Mouse (Mus musculus) telencephalon, adult 2 months (tissue): Measurements from ENCODE around the gene Plin3.
"Not testable (repeated sequence)": the region's sequence is repeated elsewhere in the genome, so short reads cannot be mapped to it uniquely, and the experiment has no call there.

Source experiments
- DNase-seq: peaks from one replicate; pipeline ENCODE4 v3.0.0-alpha.2; 2011; ENCODE audit warnings: low read depth, low spot score

Gene Plin3

GRCm38 (mm10) chr17:56275842-56276480 is 16.7 kb downstream of the Plin3 start:
- no peak for DNase-seq

DNA sequence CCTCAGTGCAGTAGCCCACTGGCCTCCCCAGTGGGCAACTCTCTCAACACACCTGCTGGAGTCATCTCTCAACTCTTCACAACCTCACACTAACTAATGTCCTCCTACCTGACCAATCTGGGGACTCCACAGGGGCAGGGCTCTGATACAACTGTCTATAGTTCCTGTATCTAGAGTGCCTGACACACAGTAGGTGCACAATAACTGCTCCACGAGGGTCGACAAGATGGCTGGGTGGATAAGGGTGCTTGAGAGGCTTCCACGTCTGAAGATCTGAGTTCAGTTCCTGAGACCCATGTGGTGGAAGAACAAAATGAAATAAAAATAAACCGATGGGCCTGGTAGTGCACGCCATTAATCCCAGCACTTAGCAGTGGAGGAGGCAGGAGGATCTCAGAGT is 18.7 kb downstream of the Plin3 start:
- no peak for DNase-seq

DNA sequence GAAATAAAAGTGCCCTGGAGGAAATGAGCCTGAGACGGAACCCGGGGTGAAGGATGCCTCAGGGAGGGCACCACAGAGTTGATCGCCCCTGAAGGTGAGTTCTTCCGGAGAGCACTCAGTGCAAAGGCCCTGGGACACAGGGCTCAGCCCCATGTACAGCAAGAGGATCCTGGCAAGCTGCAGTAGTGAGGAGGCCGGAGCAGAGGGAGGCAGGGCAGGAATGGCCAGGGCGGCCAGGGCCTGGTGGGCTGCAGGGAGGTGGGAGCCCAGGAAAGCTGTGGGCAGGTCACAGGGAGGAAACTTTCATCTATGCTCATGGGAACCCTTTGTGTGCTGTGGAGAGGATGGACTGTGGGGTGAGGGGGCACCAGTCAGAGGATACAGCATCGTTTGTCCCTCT is 19.2 kb downstream of the Plin3 start:
- no peak for DNase-seq

- DNase-seq: no peak
Observed at GRCm38 (mm10) chr17:56272644-56273043, 20.0 kb downstream of the Plin3 start.

DNA sequence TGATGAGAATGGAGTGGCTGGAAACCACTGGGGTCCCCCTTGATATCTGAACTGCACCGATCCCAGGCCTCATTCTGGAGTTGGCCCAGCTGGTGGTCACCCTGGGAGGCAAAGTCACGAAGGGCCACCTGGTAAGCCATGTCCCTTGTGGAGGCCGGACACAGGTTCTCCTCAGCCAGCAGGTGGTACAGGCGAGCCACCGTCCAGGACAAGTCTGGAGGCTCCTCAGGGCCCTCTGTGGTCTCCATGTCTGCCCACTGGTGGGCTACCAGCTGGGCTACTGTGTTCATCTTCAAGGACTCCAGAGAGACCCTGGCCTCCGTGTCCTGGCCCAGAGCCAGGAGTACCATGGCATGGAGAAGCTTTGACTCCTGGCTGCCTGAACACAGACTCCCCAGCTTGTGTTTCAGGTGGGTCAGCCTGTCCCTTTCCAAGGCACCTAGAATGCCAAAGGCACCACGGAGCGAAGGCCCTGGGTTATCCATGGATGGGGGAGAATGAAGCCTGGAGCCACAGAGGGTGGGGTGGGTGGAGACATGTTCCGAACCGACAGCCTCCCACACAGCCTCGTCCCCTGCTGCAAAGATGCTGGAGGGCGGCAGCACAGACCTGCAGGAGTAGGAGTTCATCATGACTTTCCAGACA is 20.9 kb downstream of the Plin3 start:
- DNase-seq: no peak

- no peak for DNase-seq
Observed at GRCm38 (mm10) chr17:56269741-56270140, 22.9 kb downstream of the Plin3 start.

- peak; percentile 92 for DNase-seq
Observed at GRCm38 (mm10) chr17:56269153-56269630, 23.5 kb downstream of the Plin3 start.

DNA sequence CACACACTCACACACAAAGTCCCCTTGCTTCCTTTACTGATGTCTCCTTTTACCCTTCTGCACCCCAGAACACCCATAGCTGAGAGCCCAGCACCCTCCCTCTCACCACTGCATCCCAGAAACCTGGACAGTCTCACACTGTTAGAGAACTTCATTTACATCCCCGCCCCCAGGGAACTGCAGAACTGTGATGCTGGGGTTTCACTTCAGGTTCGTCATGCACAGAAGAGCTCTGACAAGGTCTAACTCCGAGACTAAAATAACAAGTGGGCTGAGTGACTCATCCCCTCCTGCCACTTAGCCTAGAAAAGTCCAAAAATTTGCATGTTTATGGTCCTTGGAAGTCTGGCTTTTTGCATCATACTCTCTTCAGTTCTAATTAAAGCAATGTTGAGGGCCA is 26.4 kb downstream of the Plin3 start:
- DNase-seq: peak; percentile 91

DNA sequence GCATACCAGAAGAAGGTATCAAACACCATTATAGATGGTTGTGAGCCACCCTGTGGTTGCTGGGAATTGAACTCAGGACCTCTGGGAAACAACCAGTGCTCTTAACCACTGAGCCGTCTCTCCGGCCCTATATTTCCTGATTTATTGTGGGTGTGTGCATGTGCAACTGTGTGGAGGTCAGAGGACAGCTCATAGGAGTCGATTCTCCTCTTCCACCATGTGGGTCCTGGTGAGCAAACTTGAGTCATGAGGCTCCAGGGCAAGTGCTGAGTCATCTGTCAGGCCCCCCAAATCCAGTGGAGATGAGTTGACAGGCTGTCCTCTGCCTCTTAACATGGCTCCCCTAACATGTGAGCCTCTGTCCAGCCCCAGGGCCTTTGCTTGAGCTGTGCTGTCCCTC is 26.8 kb downstream of the Plin3 start:
- DNase-seq: no peak

DNA sequence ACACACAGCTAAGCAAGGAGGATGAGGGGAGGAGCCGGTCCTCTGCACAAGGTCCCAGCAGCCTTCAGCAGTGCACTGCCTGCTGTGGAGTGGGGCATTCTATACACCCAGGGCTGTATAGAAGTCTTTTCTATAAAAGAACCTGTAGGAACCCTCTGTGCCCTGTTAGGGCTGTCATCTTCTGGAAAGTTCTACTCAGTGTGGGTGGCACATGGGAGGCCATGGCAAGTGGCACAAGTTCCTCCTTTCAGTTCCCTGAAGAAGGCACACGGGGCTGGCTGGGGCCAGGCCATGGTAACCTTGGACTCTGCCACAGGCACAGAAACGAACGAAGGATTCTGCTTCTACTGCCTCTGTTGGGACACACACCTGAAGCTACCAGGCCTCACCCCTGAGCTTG is 27.7 kb downstream of the Plin3 start:
- DNase-seq: no peak

- DNase-seq: no peak
Observed at GRCm38 (mm10) chr17:56264020-56264419, 28.7 kb downstream of the Plin3 start.

GRCm38 (mm10) chr17:56262645-56263094 is 30.0 kb downstream of the Plin3 start:
- DNase-seq: no peak

- DNase-seq: no peak
Observed at GRCm38 (mm10) chr17:56261166-56261565, 31.5 kb downstream of the Plin3 start.

DNA sequence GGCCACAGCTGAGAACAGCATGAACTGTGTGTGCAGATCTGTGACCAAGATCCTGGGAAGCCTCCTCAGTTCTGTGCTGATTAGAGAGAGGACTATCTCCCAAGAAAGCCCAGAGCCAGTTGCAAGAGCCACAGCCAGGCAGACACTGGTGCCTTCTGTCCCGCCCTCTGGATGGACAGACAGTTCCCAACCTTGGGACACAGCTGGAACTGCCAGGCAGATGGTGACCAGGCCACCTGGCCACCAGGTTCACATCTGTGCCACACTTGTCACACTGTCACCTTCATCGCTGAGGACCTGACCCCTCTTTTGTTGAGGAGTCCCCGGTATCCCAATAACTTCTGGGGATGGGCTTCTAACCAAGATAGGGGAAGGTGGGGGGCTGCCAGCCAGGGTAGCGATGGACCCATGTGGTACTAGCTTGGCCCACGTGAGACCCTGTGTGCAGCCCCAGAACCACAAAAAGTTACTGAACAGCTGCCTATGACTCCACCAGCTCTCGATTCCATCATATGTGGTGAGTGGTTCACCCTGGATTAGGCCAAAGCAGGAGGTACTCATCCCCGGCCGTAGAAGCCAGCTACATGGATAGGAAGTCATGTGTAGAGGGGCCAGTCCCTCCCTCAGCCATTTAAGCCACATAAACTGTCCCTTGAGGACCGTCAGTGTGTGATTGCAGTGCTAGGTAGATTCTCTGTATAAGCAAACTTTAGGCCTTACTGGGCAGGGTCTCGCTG is 33.2 kb downstream of the Plin3 start:
- no peak for DNase-seq

DNA sequence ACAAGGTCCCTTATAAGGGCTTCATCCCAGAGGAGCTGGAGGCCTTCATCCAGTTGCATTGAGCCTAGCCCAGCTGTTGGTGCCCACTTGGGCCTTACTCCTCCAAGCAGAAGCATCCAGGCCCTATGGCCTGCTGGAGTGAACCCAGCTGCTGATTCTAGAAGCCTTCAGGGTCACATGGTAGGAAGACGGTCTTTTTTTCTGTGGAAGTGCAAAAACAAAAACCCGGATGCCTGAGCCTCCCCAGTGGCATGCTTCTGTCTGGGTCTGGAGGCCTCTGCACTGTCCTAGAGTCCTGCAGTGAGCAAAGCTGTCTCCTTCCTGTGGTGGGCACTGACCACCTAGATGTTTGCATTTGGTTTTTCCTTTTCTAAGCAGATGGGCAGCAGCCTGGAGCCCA is 33.9 kb downstream of the Plin3 start:
- not testable (repeated sequence) for DNase-seq

DNA sequence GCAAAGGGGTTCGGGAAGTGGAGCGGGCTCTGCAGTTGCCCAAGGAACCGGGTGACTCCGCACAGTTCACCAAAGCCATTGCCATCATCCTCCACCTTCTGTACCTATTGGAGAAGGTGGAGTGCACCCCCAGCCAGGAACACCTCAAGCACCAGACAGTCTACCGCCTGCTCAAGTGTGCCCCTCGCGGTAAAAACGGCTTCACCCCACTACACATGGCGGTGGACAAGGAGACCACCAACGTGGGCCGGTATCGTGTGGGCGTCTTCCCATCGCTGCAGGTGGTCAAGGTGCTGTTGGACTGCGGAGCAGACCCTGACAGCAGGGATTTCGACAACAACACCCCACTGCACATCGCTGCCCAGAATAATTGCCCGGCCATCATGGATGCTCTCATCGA is 34.4 kb downstream of the Plin3 start:
- DNase-seq: not testable (repeated sequence)

GRCm38 (mm10) chr17:56257181-56257894 is 35.3 kb downstream of the Plin3 start:
- DNase-seq: no peak

DNA sequence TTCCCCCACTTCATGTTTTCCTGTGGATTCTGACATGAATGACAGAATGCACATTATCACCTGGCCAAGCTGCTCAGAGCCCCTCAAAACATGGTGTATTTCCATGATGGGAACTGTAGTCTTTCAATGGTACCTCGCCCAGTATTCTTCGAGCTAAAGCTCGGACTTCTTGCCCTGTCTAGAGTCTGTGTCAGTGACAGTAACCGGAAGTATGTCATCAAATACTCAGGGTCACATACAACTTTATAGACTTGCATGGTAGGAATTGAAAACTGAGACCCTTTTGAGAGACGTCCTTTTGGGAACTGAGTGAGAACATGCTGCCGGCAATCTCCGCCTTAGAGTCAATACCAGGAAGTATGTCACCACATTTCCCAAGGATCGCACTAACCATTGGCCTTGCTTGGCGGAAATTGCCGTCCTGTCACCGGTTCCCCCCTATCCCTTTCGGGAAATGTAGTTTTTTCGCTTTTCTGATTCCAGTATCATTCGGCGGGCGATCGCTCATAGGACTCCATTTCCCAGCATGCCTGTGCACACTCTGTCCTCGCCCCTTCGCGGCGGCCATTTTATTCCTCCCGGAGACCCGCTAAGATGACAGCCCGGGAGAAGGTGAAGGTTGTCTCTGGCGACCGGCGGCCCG is 36.3 kb downstream of the Plin3 start, which contains the start of gene Fem1a:
Gene Fem1a, plus strand, starts transcription at position 572 of the 643 bp plus-strand sequence.
- DNase-seq: peak; percentile 99

- peak; percentile 99 for DNase-seq
Observed at GRCm38 (mm10) chr17:56255863-56256238, 36.8 kb downstream of the Plin3 start.

DNA sequence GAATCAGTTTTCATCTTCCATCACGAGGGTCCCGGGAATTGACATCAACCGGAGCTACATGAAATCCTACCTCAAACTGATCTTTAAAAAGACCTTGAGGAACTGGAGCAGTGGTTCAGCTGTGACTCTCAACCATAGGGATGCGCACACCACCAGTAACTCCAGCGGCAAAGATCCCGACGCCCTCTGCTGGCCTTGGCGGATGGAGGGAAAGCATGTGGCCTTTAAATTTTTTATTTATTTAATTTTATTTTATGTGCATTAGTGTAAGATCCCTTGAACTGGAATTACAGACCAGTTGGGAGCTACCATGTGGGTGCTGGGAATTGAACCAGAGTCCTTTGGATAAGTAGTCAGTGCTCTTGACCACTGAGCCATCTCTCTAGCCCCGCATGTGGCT is 37.2 kb downstream of the Plin3 start:
- DNase-seq: no peak

DNA sequence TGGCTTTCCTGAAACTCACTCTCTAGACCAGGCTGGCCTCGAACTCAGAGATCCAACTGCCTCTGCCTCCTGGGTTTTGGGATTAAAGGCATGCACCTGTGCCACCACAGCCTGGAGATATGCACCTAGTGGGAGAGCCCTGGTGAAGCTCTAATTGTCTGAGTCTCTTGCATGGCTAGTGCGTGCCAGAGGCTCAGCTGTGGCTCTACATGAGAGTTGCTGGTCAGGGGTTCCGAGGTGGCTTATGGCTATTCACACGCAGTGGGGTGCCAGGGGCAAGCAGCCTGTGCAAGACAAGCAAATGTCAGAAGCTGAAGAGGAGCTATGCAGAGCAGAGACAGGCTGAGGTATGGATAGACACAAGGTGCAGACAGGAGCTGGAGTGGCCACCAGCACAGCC is 38.0 kb downstream of the Plin3 start:
- no peak for DNase-seq
